Mouse (Mus musculus) embryo, embryonic 10 days (tissue): ENCODE results near the gene Neurod6.

Experiments used
- DNase-seq: peaks from one replicate; pipeline ENCODE4 v3.0.0-alpha.2; 2015; ENCODE audit warnings: low spot score

Gene Neurod6

DNA sequence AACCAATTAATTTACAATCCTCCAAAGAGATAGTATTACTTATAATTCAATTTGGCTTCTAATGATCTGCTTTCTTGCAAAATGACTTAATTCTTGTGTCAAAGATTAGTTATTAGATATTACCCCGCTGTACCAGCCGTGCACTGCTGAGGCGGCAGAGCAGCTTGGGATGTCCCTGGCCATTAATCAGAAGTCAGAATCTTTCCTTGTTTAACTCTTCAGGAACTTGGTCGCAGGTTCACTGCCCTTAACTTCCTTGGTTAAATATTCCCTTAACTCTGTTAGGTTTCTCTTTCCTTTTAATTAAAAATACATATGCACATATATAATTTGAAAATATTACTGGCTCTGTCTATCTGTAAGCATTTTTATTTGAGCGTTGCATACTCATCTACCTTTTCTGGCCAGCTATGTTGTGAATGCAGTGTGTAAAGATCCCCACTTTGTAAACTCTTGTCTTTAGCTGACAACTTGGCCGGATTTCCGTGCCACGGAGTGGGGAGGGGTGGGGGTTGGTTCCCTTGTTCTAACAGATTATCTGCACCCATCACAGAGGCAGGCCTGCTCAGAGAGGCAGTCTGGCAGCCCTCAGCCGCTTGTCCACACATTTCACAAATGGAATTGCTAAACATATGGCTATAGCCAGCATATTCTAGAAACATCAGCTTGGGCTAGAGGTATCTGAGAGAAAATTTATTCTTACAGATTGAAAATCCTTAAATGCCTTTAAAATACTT is 34.1 kb downstream of the Neurod6 start:
- DNase-seq = no peak

DNA sequence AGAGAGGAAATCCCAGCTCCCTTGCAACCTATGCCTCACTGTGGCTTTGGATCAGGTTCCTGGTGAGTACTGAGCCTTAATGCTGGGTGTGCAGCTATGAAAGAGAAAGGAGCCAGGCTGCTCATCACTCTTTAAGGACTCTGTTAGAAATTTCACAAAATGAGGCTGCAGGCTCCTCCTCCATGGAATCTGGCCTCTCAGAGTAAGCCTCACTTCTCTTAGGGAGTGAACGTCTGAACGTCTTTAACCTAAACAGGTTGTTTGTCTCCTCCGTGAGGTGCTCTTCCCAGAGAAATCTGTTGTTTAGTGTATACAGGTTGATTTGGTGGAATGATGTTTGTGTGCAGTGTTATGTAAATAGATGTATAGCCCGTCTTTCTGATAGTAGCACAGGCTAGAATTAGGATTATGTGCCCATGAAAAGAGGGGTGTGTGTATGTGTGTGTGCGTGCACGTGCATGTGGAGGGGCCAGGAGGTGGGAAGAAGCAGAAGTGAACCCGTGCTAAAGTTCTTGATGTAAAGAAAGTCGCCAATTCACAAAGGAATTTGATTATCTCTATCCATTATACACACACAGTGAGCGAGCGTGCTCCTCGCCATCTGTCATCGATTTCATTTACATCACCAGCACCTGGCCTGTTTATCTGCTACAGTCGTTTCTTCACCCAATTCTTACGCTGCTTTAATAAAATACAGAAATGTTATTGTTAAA is 34.8 kb downstream of the Neurod6 start:
- DNase-seq = no peak

DNA sequence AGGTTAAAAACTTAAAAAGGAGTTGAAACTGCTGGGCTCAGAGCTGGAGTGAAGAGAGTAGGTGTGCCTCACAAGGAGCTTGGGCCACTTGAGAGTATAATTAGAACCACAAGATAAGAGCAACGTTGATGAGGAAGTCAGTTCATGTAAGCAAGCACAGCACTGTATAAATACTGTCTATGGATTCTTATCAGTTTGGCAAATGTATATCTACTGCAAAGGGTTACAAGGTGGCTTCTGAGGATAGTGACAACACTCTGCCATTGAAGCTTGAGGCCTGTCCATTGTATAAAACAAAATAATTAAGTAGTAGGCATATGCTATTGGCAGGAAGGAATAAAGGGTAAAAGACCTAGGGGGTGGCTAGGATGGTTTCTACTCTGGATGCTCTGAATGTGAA is 46.4 kb downstream of the Neurod6 start:
- DNase-seq = no peak
